Mouse (Mus musculus) layer of hippocampus, adult 8-10 months (tissue): ENCODE data around the gene Ubxn4. TPM values are rescaled to one million over a fixed set of nuclear protein-coding genes. Genes with fewer than 3 reads are reported as not detected.
"Not testable (repeated sequence)": the region's sequence is repeated elsewhere in the genome, so short reads cannot be mapped to it uniquely, and the experiment has no call there.

Experiments
- DNase-seq, 2 experiments: peaks; one replicate each; pipeline ENCODE4 v3.0.0; 2022; ENCODE audit warnings: low spot score in 2 of 2
- total RNA-seq, 4 experiments: library from RNA; stranded (reverse); gene quantifications; 2 replicates each; pipeline ENCODE4 v1.2.4; 2022

Ubxn4 gene
- total RNA-seq, result 10 to 100 TPM; 56.1 to 62.0 (median 58.4) TPM

DNA sequence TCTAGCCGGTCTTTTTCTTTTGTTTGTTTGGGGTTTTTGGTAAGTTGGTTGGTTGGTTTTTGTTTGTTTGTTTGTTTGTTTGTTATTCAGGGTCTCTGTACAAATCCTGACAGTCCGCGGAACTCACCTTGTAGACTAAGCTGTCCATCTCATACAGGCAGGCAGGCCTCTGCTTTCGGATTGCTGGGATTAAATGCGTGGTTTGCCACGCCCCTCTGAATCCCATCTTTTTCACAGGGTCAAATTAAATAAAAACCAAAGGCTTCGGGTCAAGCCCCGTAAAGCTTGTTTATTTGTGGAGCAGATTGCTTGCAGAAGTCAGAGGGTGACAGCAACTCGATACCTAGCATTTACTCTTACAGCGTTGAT is at the start of gene Ubxn4:
TSS of gene Ubxn4 (plus strand) at position 338 of the 369 bp plus-strand sequence.
- DNase-seq, result no peak

DNA sequence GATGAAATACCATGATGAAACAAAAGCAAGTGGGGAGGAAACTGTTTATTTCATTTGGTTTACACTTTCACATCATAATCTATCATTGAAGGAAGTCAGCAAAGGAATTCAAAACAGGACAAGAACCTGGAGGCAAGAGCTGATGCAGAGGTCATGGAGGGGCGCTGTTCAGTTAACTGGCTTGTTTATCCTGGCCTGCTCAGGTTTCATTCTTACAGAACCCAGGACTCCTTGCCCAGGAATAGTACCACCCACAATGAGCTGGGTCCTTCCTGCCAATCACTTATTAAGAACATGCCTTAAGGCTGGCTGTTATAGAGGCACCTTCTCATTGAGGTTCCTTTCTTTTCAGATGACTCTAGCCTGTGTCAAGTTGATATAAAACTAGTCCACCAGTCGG is 49.8 kb upstream of the Ubxn4 start:
- DNase-seq, result no peak

DNA sequence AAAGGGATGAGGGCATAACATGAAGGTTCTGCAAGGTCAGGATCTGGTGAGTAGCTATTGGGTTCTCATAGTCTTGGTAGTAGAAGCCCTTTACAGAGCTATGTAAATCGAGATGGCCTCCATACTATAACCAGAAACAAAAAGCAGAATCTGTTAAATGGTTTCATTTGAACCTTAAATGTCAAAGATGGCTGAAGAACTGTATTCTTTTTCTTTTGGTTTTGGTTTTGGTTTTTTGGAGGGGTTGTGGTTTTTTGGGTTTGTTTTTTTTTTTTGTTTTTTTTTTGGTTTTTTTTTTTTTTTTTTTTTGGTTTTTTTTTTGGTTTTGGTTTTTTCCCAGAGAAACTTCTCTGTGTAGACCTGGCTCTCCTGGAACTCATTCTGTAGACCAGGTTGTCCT is 46.4 kb upstream of the Ubxn4 start:
- no peak for DNase-seq

DNA sequence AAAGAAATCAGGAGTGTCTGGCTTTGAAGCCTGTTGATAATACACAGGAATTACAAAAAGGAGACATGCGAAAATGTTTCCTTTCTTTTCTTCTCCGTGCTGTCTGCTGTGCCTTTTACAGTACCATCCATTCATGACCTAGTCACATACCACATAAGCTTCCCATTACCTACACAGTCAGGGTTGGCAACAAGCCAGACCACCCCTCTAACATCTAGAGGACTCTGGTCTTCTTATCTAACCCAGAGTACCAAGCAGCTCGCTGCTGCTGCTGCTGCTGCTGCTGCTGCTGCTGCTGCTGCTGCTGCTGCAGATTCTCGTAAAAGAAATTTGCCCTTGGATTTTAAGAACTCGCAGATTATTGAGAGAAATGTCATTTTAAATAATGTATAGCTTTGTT is 30.5 kb upstream of the Ubxn4 start:
- no peak for DNase-seq

DNA sequence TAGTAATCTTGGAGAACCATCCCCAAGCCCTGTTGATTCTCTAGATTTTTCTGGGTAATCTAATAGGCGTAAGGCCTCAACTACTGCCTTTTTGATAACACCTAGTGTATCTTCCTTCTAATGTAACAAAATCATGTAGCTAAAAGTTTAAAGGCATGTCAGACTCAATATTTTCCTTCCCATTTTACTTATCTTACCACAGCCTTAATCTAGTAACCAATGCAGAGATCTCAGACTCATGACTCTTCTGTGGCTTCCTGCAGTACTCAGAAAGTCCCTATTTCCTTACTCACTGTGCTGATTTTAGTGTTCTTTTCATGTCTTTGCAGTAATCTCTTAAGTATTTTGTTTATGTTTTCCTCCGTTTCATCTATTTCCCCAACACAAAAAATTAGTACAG is 21.9 kb upstream of the Ubxn4 start:
- DNase-seq, result no peak

DNA sequence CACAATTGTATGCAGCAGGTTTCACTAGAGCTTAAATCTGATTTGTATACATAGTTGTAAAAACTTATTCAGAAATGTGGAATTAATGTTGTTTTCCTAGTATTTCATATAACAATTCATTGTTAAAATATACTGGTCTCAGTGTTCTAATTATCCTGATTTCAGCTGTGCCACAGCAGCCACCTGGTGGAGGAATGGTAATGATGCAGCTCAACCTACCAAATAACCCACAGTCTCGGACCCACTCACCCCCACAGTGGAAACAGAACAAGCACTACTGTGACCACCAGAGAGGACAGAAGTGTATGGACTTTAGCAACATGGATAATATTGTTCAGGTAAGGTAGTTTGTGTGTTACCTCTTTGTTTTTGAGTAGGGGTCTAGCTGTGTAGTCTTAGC is 20.5 kb upstream of the Ubxn4 start:
- no peak for DNase-seq

DNA sequence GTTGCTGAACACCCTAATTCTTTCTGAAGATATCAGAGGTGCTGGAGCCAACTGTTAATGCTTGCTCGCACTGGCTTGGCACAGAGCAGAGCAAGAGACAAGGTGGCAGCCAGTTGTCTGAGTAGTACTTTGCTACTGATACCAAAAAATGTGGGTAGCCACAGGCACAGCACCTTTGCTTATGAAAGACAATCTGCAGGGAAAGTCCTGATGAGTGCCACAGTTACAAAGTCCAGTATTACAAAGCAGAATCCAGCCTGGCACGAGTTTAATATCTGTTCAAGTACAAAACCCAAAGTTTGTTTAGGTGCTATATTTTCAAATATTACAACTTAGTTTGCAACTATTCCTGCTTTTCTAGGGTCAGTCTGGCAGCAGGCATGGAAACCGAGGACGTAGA is 8.6 kb upstream of the Ubxn4 start:
- DNase-seq, result no peak

DNA sequence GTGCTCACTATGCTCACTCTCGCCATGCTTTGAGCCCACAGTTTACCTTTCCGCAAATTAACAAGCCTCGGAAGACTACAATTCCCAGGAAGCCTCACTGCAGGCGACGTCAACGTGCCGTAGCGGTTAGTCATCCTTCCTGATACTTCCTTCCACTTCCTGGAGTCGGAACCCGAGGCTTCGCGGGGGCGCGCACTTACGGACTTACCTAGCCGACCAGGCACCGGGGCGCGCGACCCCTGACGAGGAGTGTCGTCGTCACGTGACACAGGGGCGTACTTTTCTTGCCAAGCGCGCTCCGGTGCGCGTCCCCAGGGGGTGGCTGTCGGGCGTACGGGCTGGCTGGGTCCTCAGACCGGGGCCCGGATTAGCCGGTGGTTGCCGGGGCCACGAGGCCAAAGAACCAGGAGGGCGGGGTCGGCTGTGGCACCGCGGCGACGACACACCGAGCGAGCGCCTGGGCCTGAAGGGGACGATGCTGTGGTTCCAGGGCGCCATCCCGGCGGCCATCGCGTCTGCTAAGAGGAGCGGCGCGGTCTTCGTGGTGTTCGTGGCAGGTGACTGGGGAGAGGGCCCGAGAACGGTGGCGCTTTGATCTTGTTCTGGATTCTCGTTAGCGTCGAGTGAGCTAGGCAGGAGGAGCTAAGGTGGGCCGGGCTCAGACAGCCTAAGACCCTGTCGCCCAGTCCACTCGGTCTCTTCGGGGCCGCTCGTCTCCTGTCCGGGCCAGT is 397 bp downstream of the Ubxn4 start:
- peak; percentile 92 to 95 for DNase-seq

DNA sequence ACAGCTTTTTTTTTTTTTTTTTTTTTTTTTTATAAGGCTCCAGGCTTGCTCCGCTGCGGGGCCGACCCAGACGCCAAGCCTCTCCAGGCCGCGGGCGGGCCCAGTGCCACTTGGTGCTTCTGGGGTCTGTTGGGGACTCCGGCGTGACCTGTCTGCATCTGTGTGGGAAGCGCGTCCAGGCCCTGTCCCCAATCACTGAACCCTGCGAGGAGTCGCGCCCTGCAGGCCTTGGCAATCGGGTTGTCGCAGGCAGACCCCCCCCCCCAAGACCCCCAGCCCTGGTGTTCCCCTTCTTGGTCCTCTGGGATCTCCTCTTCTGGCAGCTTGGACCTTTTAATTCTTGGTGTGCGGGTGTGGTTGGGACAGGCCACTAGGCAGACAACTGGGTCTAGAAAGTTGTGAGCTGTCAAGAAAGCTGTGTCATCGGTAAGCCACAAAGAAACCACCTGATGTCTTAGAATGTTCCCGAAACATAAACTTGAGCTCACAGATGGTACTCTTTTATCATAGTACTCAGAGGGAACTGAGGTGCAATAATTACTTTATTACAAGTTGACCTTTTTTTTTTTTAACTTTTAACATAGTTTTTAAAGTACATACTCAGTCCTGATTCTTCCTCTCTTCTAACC is 1.1 kb downstream of the Ubxn4 start:
- DNase-seq, result no peak

DNA sequence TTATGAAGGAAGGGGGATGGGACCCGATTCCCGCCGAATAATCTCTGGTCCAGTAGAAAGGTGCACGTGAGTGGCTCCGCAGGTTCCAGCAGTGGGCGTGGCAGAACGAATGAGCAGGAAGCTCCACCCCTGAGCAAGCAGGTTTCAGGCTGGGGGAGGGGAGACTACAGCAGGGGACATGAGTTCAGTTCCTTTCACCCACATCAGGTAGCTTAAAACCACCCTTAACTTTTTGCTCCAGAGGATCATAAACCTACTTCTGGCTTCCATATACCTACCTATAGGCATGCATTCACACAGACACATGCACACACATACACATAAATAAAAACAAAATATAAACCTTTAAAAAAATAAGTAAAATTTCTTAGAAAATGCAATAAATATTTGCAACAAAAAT is 23.3 kb downstream of the Ubxn4 start:
- not testable (repeated sequence) for DNase-seq

DNA sequence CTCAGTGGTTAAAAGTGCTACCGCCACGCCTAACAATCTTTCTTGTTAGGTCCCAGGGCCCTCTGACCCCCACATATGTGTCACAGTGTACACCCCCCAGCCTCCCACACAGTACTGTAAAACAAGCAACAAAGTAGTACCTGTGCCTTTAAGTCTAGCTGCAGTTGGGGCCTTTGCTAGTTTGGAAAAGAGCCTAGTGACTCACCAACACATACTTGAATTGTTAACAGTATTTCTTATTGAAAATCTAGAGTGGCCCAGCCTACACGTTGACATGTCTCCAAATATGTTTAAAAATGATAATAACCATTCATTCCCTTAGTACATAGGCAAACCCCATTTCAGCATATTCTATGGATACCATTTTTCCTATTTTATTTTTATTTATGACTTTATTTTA is 27.0 kb downstream of the Ubxn4 start:
- DNase-seq, result no peak

DNA sequence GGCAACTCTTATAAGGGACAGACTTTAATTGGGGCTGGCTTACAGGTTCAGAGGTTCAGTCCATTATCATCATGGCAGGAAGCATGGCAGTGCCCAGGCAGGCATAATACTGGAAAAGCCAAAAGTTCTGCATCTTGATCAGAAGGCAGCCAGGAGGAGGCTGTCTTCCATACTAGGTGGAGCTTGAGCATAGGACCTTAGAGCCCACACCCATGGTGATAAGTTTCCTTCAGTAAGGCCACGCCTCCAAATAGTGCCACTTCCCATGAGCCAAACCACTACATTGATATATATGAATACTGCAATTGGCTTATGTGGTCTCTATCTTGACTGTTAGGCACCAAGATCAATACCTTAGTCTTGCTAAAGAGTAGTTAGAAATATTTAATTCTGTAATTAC is 32.1 kb downstream of the Ubxn4 start:
- DNase-seq, result no peak

DNA sequence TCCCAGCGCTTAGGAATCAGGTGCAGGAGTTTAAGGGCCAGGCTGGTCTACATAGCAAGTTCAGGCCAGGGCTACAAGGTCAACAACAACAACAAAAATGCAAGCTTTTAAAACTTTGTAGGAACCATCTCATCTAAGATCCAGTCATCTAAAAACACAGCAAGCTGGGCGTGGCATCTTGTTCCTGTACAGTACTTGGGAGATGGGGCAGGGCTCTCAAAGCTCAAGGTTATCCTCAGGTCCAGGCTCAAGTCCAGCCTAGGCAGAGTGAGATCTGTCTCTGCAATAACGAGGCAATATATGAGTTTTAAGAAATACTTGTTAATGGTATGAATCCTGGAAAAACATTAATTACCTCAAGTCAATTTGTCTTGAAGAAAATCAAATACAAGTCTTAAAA is 34.8 kb downstream of the Ubxn4 start:
- no peak for DNase-seq

DNA sequence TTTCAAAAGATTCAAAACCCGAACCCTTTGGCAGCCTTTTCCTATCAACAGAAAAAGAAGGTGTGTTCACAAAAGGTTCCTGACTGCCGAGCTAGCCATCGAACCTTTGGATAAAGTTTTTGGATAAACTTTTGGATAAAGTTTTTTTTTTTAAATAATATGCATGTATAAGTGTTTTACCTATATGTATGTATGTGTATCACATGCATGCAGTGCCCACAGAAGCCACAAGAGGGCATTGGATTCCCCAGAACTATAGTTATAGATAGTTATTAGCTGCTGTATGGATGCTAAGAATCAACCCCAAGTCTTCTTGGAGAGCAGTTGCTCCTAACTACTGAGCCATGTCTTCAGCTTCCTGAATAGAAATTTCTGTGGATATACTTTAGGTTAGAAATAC is 38.0 kb downstream of the Ubxn4 start:
- DNase-seq, result no peak

DNA sequence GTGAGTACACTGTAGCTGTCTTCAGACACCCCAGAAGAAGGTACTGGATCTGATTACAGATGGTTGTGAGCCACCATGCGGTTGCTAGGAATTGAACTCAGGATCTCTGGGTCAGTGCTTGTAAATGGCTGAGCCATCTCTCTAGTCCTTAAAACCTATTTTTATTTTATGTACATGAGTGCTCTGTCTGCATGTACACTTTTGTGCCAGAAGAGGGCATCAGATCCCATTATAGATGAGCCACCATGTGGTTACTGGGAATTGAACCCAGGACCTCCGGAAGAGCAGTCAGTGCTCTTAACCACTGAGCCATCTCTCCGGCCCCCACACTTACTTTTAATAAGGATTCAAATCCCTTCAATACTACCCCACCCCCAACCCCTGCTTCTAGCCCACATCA is 39.2 kb downstream of the Ubxn4 start:
- DNase-seq, result no peak

DNA sequence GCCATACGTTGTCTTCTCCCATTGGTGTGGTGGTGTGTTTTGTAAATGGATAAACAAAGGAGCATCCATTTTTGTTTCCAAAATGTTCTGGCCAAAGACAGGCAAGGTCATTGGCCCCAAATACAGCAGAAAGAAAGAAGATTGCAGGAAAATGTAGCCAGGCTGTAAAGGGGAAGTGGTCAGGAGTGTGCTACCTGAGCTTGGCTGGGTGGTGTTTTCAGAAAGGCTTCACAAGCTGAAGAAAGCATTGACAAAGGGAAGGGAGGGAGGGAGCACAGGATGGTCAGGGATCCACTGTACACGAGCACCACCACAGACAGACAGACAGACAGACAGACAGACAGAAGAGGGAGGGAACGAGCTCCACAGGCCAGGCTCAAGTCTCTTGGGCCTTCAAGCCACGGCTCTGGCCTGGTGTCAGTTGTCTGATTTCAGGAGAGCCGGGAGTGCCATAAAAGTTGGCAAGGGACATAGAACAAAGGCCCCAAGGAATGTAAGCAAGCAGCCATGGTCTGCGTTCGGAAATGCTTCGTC is 40.5 kb downstream of the Ubxn4 start:
- no peak for DNase-seq

DNA sequence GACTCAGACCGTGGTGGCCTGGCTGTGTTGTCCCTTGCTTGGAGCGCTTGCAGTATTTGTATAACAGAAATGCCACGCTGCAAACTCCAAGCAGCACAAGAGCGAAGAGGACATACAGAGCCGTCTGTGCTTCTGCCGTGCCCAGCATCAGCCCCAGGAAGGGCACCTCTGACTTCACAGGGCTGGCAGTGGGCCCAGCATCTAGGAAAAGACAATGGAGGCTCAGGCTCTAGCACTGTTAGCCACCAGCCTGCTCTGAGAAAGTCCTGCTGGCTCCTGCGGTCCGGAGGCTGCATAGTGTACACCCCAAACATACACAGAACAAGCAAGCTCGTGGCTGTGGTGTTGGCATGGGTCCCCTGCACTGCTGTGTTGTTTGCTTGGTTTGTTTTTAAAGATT is 41.4 kb downstream of the Ubxn4 start:
- no peak for DNase-seq

DNA sequence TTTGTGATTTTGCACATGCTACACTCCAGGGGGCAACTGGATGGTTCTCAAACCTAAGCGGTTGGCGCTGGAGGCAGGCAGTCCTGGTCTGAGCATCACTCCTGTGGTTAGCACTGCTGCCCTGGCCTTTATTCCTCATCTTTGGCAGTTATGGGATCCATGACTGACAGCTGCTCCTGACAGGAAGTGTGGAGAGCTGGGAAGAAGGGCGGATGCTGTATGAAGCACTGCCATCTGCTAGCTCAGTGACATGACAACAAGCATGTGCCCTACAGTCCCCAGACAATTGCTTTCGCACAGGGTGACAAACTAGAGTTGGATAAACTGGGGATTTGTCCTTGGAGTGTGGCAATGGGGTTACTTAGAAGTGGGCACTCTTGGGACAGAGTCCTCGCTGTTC is 46.5 kb downstream of the Ubxn4 start:
- DNase-seq, result peak in 1 of 2 experiments; percentile 39

DNA sequence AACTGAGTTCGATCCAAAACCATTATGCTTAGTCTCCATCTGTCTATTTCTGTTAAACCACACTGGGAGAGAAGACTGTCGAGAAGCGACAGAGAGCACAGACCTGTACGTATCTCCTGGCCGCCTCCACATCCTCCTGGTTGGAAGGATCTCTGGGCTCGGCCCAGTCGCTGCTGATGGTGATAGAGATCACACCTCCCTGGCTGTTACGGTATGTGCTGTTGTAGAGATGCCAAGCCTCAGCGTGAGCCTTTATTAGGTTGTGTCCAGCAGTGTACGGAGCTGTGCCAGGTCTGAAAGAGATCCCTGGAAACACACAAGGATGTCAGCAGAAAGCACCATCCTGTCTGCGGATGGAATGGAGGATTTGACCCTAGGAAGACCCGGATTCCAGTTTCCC is 49.8 kb downstream of the Ubxn4 start:
- no peak for DNase-seq

DNA sequence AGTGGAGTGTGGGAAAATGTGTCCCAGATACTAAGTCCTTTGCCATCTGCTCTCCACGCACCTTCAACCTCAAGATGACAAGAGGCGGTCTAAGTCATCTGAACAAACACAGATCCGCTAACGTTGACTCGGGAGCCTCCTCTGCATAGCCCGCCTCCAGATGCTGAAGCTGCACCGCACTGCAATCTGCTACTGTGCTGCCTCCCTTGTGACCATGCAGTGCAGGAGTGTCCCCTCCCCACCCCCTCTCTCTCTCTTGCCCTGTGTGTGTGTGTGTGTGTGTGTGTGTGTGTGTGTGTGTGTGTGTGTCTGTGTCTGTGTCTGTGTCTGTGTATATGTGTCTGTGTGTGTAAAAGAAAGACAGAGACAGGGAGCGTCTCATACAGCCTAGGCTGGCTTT is 51.5 kb downstream of the Ubxn4 start:
- no peak for DNase-seq

DNA sequence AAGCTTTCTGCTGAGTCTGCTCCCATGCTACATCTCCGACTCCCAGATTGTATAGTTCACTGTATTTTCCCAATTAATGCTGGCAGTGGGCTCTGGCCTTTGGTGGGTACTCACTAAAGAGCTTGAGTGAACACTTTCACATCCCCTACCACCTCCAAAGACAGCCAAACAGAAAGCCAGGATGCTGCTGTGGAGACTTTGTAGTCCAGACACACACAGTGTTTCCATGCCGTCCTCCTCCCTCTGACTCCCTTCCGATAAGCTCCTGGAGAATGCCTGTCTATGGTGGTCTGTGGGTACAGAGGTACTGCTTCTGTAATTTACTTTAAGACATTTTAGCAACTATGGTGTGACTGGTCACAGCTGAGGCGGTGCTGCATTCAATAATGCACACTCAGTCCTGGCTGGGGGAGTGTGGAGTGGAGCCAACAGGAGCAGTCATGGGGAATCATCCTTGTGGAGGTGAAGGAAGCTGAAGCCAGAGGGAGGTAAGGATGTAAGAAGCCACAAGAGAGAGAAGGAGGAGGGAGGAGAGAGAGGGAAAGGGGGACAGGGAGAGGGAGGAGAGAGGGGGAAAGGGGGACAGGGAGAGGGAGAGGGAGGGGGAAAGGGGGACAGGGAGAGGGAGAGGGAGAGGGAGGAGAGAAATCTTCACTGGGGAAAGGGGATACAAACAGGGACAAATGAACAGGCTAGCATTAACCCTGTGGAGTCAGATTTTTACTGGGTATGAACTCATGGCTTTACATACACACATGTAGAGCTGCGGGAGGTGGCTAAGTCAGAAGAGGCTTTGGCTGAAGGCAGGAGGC is 52.2 kb downstream of the Ubxn4 start:
- DNase-seq, result no peak

DNA sequence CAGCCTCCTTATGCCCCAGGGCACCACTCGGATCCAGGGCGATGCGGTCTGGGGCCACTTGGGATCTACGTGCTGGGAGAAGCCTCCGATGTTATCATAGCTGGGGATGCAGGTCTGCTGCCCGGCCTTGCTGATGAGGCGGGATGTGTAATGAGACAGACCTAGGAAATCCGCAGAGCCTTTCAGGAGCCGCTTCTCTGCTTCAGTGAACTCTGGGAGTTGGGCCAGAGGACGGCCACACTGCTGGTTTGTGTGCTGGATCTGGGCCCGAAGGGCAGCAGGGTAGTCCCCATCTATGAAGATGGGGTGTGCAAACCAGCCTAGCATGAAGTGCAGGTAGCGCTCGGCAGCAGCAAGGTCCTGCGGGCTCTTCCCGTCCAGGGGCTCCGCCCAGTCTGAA is 60.1 kb downstream of the Ubxn4 start:
- DNase-seq, result no peak
